Mouse (Mus musculus) E14TG2a.4 (cell line): ENCODE measurements around the gene Rwdd3.

ENCODE experiments used
- H3K27me3 ChIP-seq: 2 replicates; pipeline ENCODE4 v1.6.1; 2014; ENCODE audit warnings: low read length, control low read depth; ENCODE audit not compliant: insufficient read depth
- H3K36me3 ChIP-seq: 2 replicates; pipeline ENCODE4 v1.6.1; 2014; ENCODE audit warnings: low read length, control low read depth; ENCODE audit not compliant: insufficient read depth
- H3K4me1 ChIP-seq: replicated peaks from 2 replicates; pipeline ENCODE4 v1.6.1; 2014; ENCODE audit warnings: low read depth, low read length, control low read depth
- H3K4me3 ChIP-seq: replicated peaks from 2 replicates; pipeline ENCODE4 v1.5.1; 2014; ENCODE audit warnings: mild to moderate bottlenecking, low read length
- H3K9me3 ChIP-seq: 2 replicates; pipeline ENCODE4 v1.6.1; 2014; ENCODE audit warnings: low read length, control low read depth
- CTCF ChIP-seq: conservative IDR thresholded peaks from 2 replicates; pipeline ENCODE4 v1.5.1; 2014; ENCODE audit warnings: low read length
- NANOG ChIP-seq: IDR thresholded peaks from 2 replicates; pipeline ENCODE4 v1.6.1; 2014; ENCODE audit warnings: borderline replicate concordance, low read length, mixed read lengths
- POU5F1 ChIP-seq: IDR thresholded peaks from 2 replicates; pipeline ENCODE4 v1.6.1; 2014; ENCODE audit warnings: low read length, borderline replicate concordance

The Rwdd3 gene

DNA sequence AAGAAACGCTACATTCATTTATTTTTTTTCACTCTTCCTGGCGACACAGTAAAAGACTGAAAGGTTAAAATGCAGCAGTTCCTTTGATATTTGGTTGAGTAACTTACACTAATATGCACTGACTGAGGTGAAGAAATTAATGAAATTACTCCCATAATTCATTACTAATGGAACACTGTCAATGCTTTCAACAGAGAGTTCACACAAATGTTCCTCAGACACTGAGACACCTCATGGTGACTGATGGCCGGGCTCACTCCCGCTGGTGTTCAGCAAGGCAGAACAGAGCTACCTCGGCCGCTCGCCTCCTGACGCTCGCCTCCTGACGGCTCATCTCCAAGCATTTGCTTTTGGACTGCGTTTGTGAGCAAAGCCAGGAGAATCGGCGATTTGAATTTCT lies 54.9 kb downstream of the Rwdd3 start:
- H3K27me3 ChIP-seq, result no peaks in the 10 kb centered on the region
- no peaks in the 10 kb centered on the region for H3K4me1 ChIP-seq
- H3K9me3 ChIP-seq, result 0 out of 2 replicates have a peak, but pooled peaks cover 5% of the 10 kb centered on the region
- no peak overlapping the region for H3K4me3 ChIP-seq
- TF ChIP-seq POU5F1 (no peak), CTCF (no peak), NANOG (no peak)
- no peaks in the 10 kb centered on the region for H3K36me3 ChIP-seq

DNA sequence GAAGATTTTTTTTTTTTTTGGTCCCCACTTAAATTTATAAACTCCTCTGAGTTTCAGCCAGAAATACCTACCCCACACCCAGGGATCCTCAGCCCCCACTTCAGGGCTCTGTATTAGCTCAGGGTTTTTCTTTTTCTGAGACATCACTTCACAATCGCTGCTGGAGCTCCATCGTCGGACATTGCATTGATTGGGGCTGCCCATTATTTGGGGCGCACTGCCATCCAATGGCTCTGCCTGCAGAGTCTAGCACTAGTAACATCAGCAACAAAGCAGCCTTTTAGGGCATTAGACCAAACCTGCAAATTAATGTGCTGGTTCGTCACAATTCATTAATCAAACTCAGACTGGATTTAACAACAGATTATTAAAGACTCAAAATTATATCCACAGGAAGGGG lies 55.4 kb downstream of the Rwdd3 start:
- no peak overlapping the region for H3K4me3 ChIP-seq
- no peaks in the 10 kb centered on the region for H3K27me3 ChIP-seq
- H3K36me3 ChIP-seq, result no peaks in the 10 kb centered on the region
- TF ChIP-seq NANOG (no peak), CTCF (no peak), POU5F1 (no peak)
- no peaks in the 10 kb centered on the region for H3K4me1 ChIP-seq
- H3K9me3 ChIP-seq, result 0 out of 2 replicates have a peak, but pooled peaks cover 4% of the 10 kb centered on the region

DNA sequence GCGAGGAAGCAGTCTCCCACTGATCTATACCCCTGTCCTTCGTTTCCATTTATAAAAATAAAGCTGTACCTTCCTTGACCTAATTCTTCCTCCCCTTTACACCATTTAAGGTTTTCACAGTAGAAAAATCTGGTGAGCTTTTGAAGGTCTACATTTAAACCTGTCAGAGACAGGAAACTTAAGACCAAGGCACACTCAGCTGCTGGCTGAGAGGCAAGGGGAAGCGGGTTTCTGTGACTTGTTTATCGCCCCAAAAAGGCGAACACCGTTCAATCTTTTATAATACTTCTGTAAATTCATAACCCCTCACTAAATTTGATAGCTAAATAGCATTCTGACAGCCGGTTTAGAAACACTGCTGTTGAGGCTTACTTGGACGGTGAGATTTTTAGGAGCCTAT lies 60.4 kb downstream of the Rwdd3 start:
- no peaks in the 10 kb centered on the region for H3K4me1 ChIP-seq
- TF ChIP-seq POU5F1 (no peak), NANOG (no peak)
- peaks cover 5% of the 10 kb centered on the region for H3K27me3 ChIP-seq
- no peak overlapping the region for H3K4me3 ChIP-seq
- no peaks in the 10 kb centered on the region for H3K36me3 ChIP-seq
- no peaks in the 10 kb centered on the region for H3K9me3 ChIP-seq

DNA sequence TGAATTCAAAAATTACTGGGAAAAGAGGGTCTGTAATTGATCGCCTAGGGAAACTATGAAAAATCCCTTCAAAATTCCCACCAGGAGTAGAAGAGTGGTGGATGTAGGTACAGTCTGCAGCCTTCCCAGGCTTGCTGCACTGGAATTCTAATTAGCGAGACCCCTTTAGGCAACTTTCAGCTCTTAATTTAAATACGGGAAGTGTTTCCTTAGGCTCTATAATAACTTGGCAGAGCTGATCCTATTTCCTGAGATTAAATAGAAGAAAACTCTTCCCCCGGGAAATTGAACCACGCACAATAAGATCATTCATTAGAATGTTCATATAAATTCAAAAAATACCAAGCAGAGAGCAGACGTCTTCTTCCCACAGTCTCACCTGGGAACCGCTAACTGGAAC lies 61.1 kb downstream of the Rwdd3 start:
- no peak for TF ChIP-seq NANOG
- TF ChIP-seq POU5F1, result no peak
- TF ChIP-seq CTCF, result no peak
- Histone ChIP-seq H3K4me3 (no peak overlapping the region), H3K27me3 (peaks cover 8% of the 10 kb centered on the region), H3K4me1 (no peaks in the 10 kb centered on the region), H3K9me3 (no peaks in the 10 kb centered on the region), H3K36me3 (no peaks in the 10 kb centered on the region)

DNA sequence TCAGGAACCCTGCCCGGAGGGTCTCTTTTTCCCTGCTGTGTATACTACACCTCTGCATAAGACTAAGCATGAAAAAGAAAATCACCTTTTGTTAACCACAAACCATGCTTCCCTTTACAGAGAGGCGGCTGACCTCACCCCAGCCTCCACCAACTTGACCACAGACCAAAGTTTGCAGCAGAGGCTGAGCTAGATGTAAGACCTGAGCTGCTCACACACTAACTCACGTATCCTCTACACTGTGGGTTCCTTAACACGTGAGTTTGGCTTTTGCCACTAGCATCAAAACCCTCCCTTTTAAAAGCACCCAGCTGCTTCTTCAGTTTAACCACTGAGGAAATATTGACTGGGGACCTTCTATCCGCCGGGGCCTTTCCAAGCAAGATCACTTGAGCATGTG lies 64.0 kb downstream of the Rwdd3 start:
- no peaks in the 10 kb centered on the region for H3K9me3 ChIP-seq
- no peak overlapping the region for H3K4me3 ChIP-seq
- H3K27me3 ChIP-seq, result peaks cover 18% of the 10 kb centered on the region
- TF ChIP-seq POU5F1 (no peak), NANOG (no peak), CTCF (no peak)
- H3K36me3 ChIP-seq, result no peaks in the 10 kb centered on the region
- H3K4me1 ChIP-seq, result no peaks in the 10 kb centered on the region

DNA sequence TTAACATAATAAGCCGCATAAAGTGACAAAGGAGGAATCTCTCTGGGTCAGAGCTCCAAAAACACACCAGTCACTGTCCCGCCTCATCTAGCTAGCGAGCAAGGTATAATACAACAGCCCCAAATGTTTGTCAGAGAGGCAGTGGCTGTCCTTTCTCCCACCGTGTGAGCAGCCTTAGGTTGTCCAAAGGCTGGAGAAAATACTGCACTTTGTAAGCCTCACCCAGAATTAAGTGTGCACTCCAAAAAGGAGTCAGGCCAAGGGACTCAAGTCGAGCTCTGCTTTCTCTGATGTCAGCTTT lies 66.1 kb downstream of the Rwdd3 start:
- TF ChIP-seq NANOG (no peak), CTCF (no peak), POU5F1 (no peak)
- Histone ChIP-seq H3K4me3 (no peak overlapping the region), H3K27me3 (peaks cover 18% of the 10 kb centered on the region), H3K4me1 (no peaks in the 10 kb centered on the region), H3K9me3 (no peaks in the 10 kb centered on the region), H3K36me3 (no peaks in the 10 kb centered on the region)
